Mouse (Mus musculus) neutrophil, adult 5-6 weeks (primary cell): ENCODE data around the gene Usp45. TPM values are rescaled to one million over a fixed set of nuclear protein-coding genes. Genes with fewer than 3 reads are reported as not detected.
"Not testable (repeated sequence)": the region's sequence is repeated elsewhere in the genome, so short reads cannot be mapped to it uniquely, and the experiment has no call there.

Experiments
- ATAC-seq: fragments of 151-379, 151-347 bp; 2 replicates; pipeline ENCODE4 v1.8.0; 2017; ENCODE audit warnings: mild to moderate bottlenecking, moderate TSS enrichment; ENCODE audit not compliant: insufficient number of reproducible peaks, poor library complexity, low FRiP score, severe bottlenecking; ENCODE audit errors: extremely low read depth
- total RNA-seq: library from RNA; stranded (forward); fragments of 200-1000 nt; gene quantifications from 2 replicates; pipeline ENCODE4 v1.2.3, GENCODE M21; 2017

Gene Usp45
- total RNA-seq: 17.9 and 18.5 TPM in 2 replicates

- ATAC-seq: peak; percentile 100
Measured at GRCm38 (mm10) chr4:21766863-21767304, at the start of gene Usp45, which contains the start of gene Tstd3. Gene Usp45 (plus strand): TSS chr4:21767156. Gene Tstd3 (minus strand): TSS chr4:21767212.

GRCm38 (mm10) chr4:21722752-21723334, 44.1 kb upstream of the Usp45 start:
- ATAC-seq: no peak

- peak; percentile 51; the same call in 1 of the 2 replicates for ATAC-seq
Measured at GRCm38 (mm10) chr4:21726912-21727614, 39.9 kb upstream of the Usp45 start.

GRCm38 (mm10) chr4:21727615-21728165, 39.3 kb upstream of the Usp45 start, which contains the start of gene Ccnc:
Gene Ccnc (plus strand): TSS chr4:21727701.
- ATAC-seq: peak; percentile 98

- 0 out of 2 replicates have a peak, but pooled peaks have one; percentile 23 for ATAC-seq
Measured at GRCm38 (mm10) chr4:21739169-21739568, 27.8 kb upstream of the Usp45 start.

GRCm38 (mm10) chr4:21744142-21744541, 22.8 kb upstream of the Usp45 start:
- ATAC-seq: not testable (repeated sequence)

DNA sequence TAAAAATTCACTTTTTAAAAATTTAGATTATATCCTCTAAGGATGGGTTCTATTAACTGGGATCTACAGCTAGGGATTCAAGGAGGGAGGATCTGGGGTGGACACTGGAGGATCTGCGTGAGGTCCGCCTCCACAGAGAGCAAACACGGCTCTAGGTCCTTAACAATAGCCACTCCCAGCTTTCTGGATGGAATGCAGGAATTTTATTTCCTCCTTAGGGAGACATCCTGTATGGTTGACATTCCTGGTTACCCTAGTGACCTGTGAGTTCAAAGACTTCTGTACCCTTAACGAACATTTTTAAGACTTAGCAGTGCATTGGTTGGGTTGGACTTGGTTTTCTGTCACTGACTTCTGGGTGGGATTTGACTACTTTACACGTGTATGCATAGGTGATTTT, 21.2 kb upstream of the Usp45 start:
- no peak for ATAC-seq

- ATAC-seq: peak; percentile 91
Measured at GRCm38 (mm10) chr4:21755123-21755789, 11.7 kb upstream of the Usp45 start.

GRCm38 (mm10) chr4:21758860-21759259, 8.1 kb upstream of the Usp45 start:
- ATAC-seq: no peak

DNA sequence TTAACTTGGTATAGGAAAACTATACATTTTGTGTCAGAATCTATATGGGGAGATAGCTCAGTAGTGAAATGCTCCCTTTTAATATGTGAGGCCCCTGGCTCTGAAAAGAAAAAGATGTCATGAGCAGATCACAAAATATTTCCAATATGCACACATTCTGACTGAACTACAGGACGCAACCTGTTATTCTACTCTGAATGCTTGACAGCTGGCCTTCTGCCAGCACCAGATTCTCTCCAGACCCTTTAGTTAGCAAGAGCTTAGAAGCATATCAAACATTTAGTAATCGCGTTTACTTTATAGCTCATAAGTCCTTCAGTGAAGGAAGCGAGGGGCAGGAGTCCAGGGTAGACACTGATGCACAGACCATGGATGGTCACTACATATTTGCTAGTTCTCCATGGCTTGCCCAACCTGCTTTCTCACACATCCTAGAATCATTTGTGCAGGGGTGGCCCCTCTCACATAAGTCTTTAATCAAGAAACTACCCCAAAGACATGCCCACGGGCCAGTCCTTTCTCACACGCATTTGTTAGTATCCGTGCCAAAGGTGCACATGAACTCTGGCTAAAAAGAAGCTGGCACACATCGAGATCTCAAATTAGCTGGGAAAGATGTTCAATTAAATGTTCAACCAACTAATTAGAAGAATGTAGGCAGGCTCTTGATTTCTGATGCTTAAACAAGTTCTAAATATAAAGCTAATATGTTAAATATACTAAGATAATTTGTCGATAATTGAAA, 5.4 kb upstream of the Usp45 start:
- ATAC-seq: no peak

- ATAC-seq: no peak
Measured at GRCm38 (mm10) chr4:21763827-21764226, 3.1 kb upstream of the Usp45 start.

DNA sequence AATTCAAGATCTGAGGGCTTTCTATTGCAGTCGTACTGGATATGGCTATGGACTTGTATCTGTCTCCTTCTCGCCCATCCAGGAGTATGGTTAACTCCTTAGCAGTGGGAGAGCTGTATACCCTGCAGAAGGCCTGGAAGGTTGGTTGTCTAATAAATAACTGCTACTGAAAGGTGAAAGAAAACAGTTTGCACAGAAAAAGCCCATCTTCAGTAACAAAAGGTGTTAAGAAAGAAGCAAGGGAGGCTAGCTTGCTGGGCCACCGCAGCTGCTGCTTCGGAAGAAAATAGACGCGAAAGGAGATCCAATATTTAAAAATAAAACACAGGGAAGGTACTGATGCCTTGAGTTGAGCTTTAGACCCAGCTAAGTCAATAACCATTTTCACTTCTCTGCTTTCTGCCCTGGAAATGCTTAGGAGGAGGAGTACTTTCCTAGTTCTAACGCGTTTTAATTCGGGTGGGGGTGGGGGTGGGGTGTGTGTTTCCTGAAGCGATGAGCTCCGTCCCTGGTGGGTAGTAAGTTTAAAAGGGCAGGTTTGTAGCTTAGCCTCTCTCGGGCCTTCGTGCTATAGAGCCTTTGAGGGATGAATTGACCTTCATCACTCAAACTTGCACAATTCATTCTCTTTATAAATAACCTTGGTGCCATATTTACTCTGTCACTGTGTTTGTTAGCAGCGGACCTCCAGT, 639 bp upstream of the Usp45 start:
- no peak for ATAC-seq

DNA sequence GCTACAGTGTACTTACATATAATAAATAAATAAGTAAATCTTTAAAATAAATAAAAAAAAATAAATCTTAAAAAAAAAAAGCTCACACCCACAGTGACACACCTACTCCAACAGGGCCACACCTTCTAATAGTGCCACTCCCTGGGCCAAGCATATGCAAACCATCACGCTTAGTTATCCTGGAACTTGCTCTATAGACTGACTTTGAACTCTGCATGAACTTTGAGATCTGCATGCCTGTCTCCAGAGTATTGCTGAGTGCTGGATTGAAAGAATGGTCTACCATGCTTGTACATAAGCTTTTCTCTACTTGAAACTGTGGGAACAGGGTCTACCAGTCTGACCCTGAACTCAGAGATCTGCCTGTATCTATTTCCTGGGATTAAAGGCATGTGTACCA, 4.1 kb downstream of the Usp45 start:
- no peak for ATAC-seq

- no peak for ATAC-seq
Measured at GRCm38 (mm10) chr4:21772306-21772705, 5.3 kb downstream of the Usp45 start.

DNA sequence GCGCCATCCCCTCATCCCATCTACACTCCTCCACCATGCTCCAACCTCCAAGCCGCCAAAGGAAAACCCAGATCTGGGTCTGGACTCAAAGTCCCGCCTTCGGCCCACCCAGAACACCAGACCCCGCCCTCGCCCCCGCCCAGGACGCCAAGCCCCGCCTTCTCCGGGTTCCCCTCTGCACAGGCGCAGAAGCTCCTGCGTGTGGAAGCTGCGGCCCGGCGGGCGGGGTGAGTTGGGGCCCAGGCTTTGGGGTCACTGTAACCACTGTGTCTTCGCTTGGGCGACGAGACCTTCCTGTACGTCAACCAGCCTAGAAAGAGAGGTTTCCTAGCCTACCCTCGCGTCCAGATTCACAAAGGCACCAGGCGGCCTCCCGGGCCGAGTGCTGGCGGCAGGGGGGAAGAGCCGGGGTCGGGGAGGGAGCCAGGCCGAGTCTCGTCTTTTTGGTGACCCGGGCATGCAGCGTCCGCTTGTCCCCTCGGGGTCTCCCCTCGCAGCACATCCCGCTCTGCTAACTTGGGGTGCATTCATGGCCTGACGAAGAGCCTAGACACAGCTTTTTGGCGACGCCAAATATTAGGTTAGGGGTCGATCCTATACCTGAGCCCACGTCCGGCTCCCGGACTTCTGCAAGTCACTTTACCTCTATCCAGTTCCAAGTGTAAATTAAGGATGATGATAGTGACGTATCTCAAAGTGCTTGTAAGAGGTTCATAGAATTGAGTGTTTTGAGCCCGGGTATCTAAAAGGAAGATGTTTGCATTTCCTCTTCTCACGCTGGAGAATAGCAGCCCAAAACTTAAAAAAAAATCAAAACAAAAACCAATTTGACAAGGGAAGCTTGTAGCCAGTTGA, 9.4 kb downstream of the Usp45 start:
- ATAC-seq: peak; percentile 94

- ATAC-seq: peak; percentile 44; the same call in 1 of the 2 replicates
Measured at GRCm38 (mm10) chr4:21776946-21777265, 9.9 kb downstream of the Usp45 start.

GRCm38 (mm10) chr4:21780816-21781726, 14.1 kb downstream of the Usp45 start:
- ATAC-seq: no peak
